Mouse (Mus musculus) inflammation-experienced regulatory T-cells, adult 6 months (primary cell): ENCODE measurements around the gene Gnat1. TPM values are rescaled to one million over a fixed set of nuclear protein-coding genes. Genes with fewer than 3 reads are reported as not detected.

ENCODE experiments used
- ATAC-seq: one replicate; pipeline ENCODE4 v1.8.0; 2017
- polyA plus RNA-seq, 3 experiments: library from polyadenylated mRNA; unstranded; fragments of 100-300 nt; shearing (Covaris generic); gene quantifications; one replicate each; pipeline ENCODE4 v1.2.1; 2017

Gnat1 gene
- polyA plus RNA-seq, 3 experiments from 2014 or later = 0.58 to 1.1 TPM; not detected in 1

DNA sequence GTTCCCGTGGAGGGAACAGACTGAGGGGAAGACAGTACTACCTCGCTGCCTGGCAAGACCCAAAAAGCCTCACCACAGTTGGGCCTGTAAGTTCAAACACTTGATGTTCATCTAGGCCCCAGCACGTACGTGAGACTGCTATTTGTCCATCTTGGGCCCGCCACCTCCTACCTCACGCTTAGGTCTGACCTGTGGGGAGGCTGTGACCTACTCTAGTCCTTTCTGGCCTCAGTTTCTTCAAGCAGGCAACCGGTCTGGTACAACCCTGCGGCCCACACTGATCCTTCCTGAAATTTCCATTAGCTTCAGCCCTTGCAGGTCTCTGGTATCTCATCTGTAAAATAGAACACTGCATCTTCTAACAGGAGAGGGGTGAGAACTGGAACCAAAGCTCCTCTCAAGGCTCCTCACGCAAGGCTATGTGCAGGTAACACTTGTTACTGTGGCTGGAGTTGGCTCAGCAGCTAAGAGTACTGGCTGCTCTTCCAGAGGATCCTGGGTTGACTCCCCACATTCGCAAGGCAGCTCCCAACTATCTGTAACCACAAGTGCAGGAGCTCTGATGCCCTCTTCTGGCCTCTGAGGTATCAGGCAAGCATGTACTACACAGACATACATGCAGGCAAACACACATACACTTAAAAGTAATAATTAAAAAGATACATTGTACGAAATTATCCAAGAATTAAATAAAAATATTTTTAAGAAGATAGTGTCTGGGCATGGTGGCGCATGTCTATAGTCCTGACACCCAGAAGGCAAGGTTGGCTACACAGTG, 54.0 kb downstream of the Gnat1 start:
- ATAC-seq = no peak

DNA sequence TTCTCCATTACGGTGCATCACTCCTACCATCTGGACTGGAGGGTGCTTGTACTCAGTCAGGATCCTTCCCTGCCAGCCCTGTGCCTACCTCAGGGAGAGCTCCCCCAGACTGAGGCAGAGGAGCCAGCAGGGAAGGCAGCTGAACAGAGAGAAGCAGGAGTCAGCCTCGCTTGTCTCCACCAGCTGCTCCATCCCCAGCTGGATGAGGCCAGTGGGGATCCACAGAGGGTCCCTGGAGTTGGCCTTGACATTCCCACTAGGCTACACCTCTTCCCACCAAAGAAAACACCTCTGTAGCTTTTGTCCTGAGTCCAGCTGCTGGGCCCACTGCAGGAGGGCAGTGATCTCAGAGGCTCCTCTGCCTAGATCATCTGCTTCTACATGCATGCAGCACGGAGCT, 54.6 kb downstream of the Gnat1 start:
- no peak for ATAC-seq

DNA sequence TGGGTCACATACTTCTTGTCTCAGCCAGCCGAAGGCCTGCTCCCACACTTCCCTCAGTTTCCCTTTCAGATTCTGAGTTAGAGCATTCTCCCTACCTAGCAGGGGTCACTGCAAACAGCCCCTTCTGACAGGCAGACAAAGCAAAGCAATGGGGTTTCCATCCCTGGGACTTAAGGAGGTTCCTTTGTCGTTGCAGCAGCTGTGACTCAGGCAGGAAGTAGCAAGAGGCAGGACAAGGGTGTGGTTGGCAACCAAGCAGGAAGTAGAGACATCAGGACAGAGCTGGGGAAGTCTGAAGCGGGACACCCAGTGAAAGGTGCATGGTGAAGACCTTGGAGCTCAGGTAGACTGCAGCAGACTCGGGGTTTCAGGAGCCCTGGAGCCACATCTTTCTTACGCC, 55.0 kb downstream of the Gnat1 start:
- peak; percentile 93 for ATAC-seq

Other genes with a start within 250 kb of the Gnat1 start
- 10 to 100 TPM; 17.5 to 28.0 (median 19.6) TPM for gene Tmem115, start 145.8 kb downstream of the Gnat1 start, polyA plus RNA-seq
- 10 to 100 TPM; 66.5 to 78.0 (median 67.2) TPM for gene Cyb561d2, start 137.5 kb downstream of the Gnat1 start, polyA plus RNA-seq
- gene Nprl2, start 137.5 kb downstream of the Gnat1 start, polyA plus RNA-seq = 10 to 100 TPM; 48.4 to 55.1 (median 54.4) TPM
- 1 to 10 TPM; 1.8 to 2.9 (median 2.1) TPM for gene Zmynd10, start 132.4 kb downstream of the Gnat1 start, polyA plus RNA-seq
- 10 to 100 TPM; 77.8 to 84.6 (median 82.3) TPM for gene Rassf1, start 128.2 kb downstream of the Gnat1 start, polyA plus RNA-seq
- gene Tusc2, start 116.5 kb downstream of the Gnat1 start, polyA plus RNA-seq = 1 to 10 TPM; 5.3 to 8.5 (median 7.7) TPM
- gene Hyal2, start 111.8 kb downstream of the Gnat1 start, polyA plus RNA-seq = 10 to 100 TPM in 2 of 3 experiments, 1 to 10 TPM in 1; 8.2 to 13.9 (median 10.3) TPM
- 1 to 10 TPM; 2.9 to 7.0 (median 5.8) TPM for gene Hyal1, start 102.8 kb downstream of the Gnat1 start, polyA plus RNA-seq
- 10 to 100 TPM; 13.8 to 23.8 (median 19.2) TPM for gene Naa80, start 100.8 kb downstream of the Gnat1 start, polyA plus RNA-seq
- 1 to 10 TPM in 1 of 3 experiments, under 1 TPM in 2; 0.59 to 1.7 (median 0.94) TPM for gene Hyal3, start 98.9 kb downstream of the Gnat1 start, polyA plus RNA-seq
- 10 to 100 TPM; 13.7 to 32.0 (median 31.7) TPM for gene Ifrd2, start 92.1 kb downstream of the Gnat1 start, polyA plus RNA-seq
- not detected for gene Sema3b, start 70.5 kb downstream of the Gnat1 start, polyA plus RNA-seq
- gene Gnai2, start 44.3 kb downstream of the Gnat1 start, polyA plus RNA-seq = 100 to 1,000 TPM; 136 to 264 (median 154) TPM
- gene Slc38a3, start 10.2 kb downstream of the Gnat1 start, polyA plus RNA-seq = not detected
- gene Sema3f, start 30.8 kb upstream of the Gnat1 start, polyA plus RNA-seq = not detected
- gene Rbm5, start 91.3 kb upstream of the Gnat1 start, polyA plus RNA-seq = 100 to 1,000 TPM; 305 to 399 (median 332) TPM
- gene Rbm6, start 193.5 kb upstream of the Gnat1 start, polyA plus RNA-seq = 100 to 1,000 TPM in 2 of 3 experiments, 10 to 100 TPM in 1; 74.5 to 126 (median 101) TPM
- 10 to 100 TPM; 10.2 to 11.9 (median 10.6) TPM for gene Mon1a, start 208.4 kb upstream of the Gnat1 start, polyA plus RNA-seq
- under 1 TPM in 1 of 3 experiments, not detected in 2; 0.07 TPM for gene Mst1r, start 227.2 kb upstream of the Gnat1 start, polyA plus RNA-seq
- not detected for gene Actl11, start 248.8 kb upstream of the Gnat1 start, polyA plus RNA-seq